Comparison of ENCODE assay signal across 8 mouse cellular contexts in the genomic region with DNA sequence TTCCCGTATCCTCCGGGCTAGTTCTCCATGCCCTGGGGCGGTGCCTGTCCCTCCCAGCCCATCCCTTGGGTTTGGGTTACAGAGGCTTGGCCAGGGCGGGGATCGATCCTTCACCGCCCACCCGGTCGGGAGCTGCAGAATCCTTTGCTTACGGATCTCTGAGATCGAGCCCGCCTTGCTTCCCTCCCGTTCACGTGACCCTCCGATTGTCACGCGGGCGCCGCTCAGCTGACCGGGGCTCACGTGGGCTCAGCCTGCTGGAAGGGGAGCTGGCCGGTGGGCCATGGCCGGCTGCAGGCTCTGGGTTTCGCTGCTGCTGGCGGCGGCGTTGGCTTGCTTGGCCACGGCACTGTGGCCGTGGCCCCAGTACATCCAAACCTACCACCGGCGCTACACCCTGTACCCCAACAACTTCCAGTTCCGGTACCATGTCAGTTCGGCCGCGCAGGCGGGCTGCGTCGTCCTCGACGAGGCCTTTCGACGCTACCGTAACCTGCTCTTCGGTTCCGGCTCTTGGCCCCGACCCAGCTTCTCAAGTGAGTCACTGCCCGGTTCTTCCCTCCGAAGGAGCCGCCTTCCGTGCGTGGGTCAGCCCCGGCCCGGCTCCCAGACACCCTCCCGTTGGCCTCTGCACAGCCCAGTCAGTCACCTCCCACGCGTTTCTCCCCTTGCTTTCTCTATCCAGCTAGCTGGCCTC. TPM values are rescaled to one million over a fixed set of nuclear protein-coding genes. Genes with fewer than 3 reads are reported as not detected.
DNase-seq lines count a peak whose midpoint lies in the region; ATAC-seq lines count a peak whose summit lies in the region.

A gene (plus strand): TSS at position 100 of the 697 bp plus-strand sequence.
A gene (minus strand): TSS at position 407 of the 697 bp plus-strand sequence.

- H3K4me3 ChIP-seq in brown adipose tissue, adult 24 weeks (ENCODE audit: insufficient read depth, low read depth, low read length) = peak within 1 kb of the TSS; percentile 71
- H3K4me3 ChIP-seq in forebrain, embryonic 11.5 days (ENCODE audit: low read depth, low read length) = peak within 1 kb of the TSS; percentile 60
- peak within 1 kb of the TSS; percentile 76 for H3K4me3 ChIP-seq in heart, embryonic 16.5 days (ENCODE audit: low read length)
- H3K4me3 ChIP-seq in liver, embryonic 16.5 days (ENCODE audit: low read depth, low read length) = peak within 1 kb of the TSS; percentile 65
- peak within 1 kb of the TSS; percentile 71 for H3K4me3 ChIP-seq in neural tube, embryonic 13.5 days

- H3K9me3 ChIP-seq in forebrain, embryonic 11.5 days (ENCODE audit: control insufficient read depth, low read length) = no peaks in the 10 kb centered on the region
- H3K9me3 ChIP-seq in heart, embryonic 16.5 days (replicated peaks; ENCODE audit: control insufficient read depth, low read length) = no peaks in the 10 kb centered on the region
- no peaks in the 10 kb centered on the region for H3K9me3 ChIP-seq in liver, embryonic 16.5 days (replicated peaks; ENCODE audit: control insufficient read depth, low read length)
- H3K9me3 ChIP-seq in neural tube, embryonic 13.5 days = no peaks in the 10 kb centered on the region

- H3K27ac ChIP-seq in brown adipose tissue, adult 24 weeks (replicated peaks; ENCODE audit: low read depth, low read length) = peak within 1 kb of the TSS; percentile 72
- H3K27ac ChIP-seq in forebrain, embryonic 11.5 days (ENCODE audit: low read depth, low read length) = no peak within 1 kb of the TSS
- H3K27ac ChIP-seq in heart, embryonic 16.5 days (ENCODE audit: low read length) = peak within 1 kb of the TSS; percentile 30
- no peak within 1 kb of the TSS; the same call in 1 of the 2 replicates for H3K27ac ChIP-seq in liver, embryonic 16.5 days (ENCODE audit: low read length)
- H3K27ac ChIP-seq in neural tube, embryonic 13.5 days (replicated peaks) = 0 out of 2 replicates have a peak within 1 kb of the TSS, but pooled peaks have one; percentile 18

- no peaks in the 10 kb centered on the region for H3K36me3 ChIP-seq in forebrain, embryonic 11.5 days (ENCODE audit: control insufficient read depth, insufficient read depth, low read length)
- no peaks in the 10 kb centered on the region for H3K36me3 ChIP-seq in heart, embryonic 16.5 days (ENCODE audit: control insufficient read depth, insufficient read depth)
- no peaks in the 10 kb centered on the region for H3K36me3 ChIP-seq in liver, embryonic 16.5 days (ENCODE audit: control insufficient read depth, insufficient read depth)
- H3K36me3 ChIP-seq in neural tube, embryonic 13.5 days = no peaks in the 10 kb centered on the region

- peak within 1 kb of the TSS; percentile 74 for H3K9ac ChIP-seq in forebrain, embryonic 11.5 days (ENCODE audit: low read length)
- peak within 1 kb of the TSS; percentile 82 for H3K9ac ChIP-seq in heart, embryonic 16.5 days (ENCODE audit: low read length)
- H3K9ac ChIP-seq in liver, embryonic 16.5 days (ENCODE audit: low read depth, low read length) = peak within 1 kb of the TSS; percentile 61
- H3K9ac ChIP-seq in neural tube, embryonic 13.5 days = peak within 1 kb of the TSS; percentile 86

- ATAC-seq in CD4-positive, CD25-positive, alpha-beta regulatory T cell, adult 4 months = peak; percentile 85
- ATAC-seq in forebrain, embryonic 11.5 days (replicated peaks; ENCODE audit: low FRiP score) = peak; percentile 88
- peak; percentile 88 for ATAC-seq in heart, embryonic 16.5 days (replicated peaks; ENCODE audit: extremely low read depth, insufficient read depth, low FRiP score)
- ATAC-seq in liver, embryonic 16.5 days (ENCODE audit: low read depth) = peak; percentile 69
- peak; percentile 93 for ATAC-seq in neural tube, embryonic 13.5 days (ENCODE audit: low read depth)

- no peaks in the 10 kb centered on the region for H3K27me3 ChIP-seq in forebrain, embryonic 11.5 days (ENCODE audit: control insufficient read depth, insufficient read depth, low read length)
- H3K27me3 ChIP-seq in heart, embryonic 16.5 days (ENCODE audit: control insufficient read depth, insufficient read depth, low read length) = no peaks in the 10 kb centered on the region
- H3K27me3 ChIP-seq in liver, embryonic 16.5 days (ENCODE audit: control insufficient read depth, insufficient read depth, low read depth, low read length) = no peaks in the 10 kb centered on the region; the same call in 1 of the 2 replicates
- H3K27me3 ChIP-seq in neural tube, embryonic 13.5 days = peaks cover 7% of the 10 kb centered on the region; the same call in 1 of the 2 replicates

- H3K4me2 ChIP-seq in forebrain, embryonic 11.5 days (ENCODE audit: low read depth, low read length, severe bottlenecking) = peak within 1 kb of the TSS; percentile 90
- H3K4me2 ChIP-seq in heart, embryonic 16.5 days (ENCODE audit: low read depth, low read length) = peak within 1 kb of the TSS; percentile 68
- peak within 1 kb of the TSS; percentile 84 for H3K4me2 ChIP-seq in liver, embryonic 16.5 days (ENCODE audit: low read depth, low read length)
- H3K4me2 ChIP-seq in neural tube, embryonic 13.5 days = peak within 1 kb of the TSS; percentile 91

- peaks cover 8% of the 10 kb centered on the region; the same call in 1 of the 2 replicates for H3K4me1 ChIP-seq in brown adipose tissue, adult 24 weeks (ENCODE audit: control insufficient read depth, insufficient read depth, insufficient read length, low read length)
- peaks cover 5% of the 10 kb centered on the region; the same call in 1 of the 2 replicates for H3K4me1 ChIP-seq in forebrain, embryonic 11.5 days (replicated peaks; ENCODE audit: control insufficient read depth, insufficient read depth, low read length)
- peaks cover 14% of the 10 kb centered on the region for H3K4me1 ChIP-seq in heart, embryonic 16.5 days (ENCODE audit: control insufficient read depth, insufficient read depth, low read length)
- H3K4me1 ChIP-seq in liver, embryonic 16.5 days (ENCODE audit: control insufficient read depth, low read depth, low read length) = no peaks in the 10 kb centered on the region; the same call in 1 of the 2 replicates
- H3K4me1 ChIP-seq in neural tube, embryonic 13.5 days (replicated peaks) = peaks cover 34% of the 10 kb centered on the region

- peak; percentile 91 for DNase-seq in forebrain, embryonic 11.5 days (ENCODE audit: low spot score)
- peak; percentile 81 to 90 for DNase-seq in kidney, postnatal 25 days
- DNase-seq in telencephalon, adult 2 months (ENCODE audit: low read depth, low spot score) = peak; percentile 80

- 5% methylated on average over 55 of the region's 55 CpGs for WGBS in forebrain, embryonic 11.5 days
- WGBS in heart, embryonic 16.5 days = under 1% methylated on average over 55 of the region's 55 CpGs
- WGBS in liver, embryonic 16.5 days (ENCODE audit: insufficient replicate concordance) = 1% methylated on average over 55 of the region's 55 CpGs
- WGBS in neural tube, embryonic 13.5 days = 4% methylated on average over 55 of the region's 55 CpGs

RNA-seq across cellular contexts. Expression of the first gene that starts in this region (rescaled TPM):
- 10 to 100 TPM; 37.1 to 56.0 TPM for polyA plus RNA-seq in CD4-positive, CD25-positive, alpha-beta regulatory T cell, adult 4 months (2017; shearing (Covaris generic))
- polyA plus RNA-seq in brown adipose tissue, adult 24 weeks (2012; ENCODE audit: insufficient read depth, insufficient read length, missing spikeins) = 34.3 and 45.5 TPM in 2 replicates
- 44.2 and 44.5 TPM in 2 replicates for polyA plus RNA-seq in forebrain, embryonic 11.5 days (2014; fragmentation: Nextera tagmentation; extraction: Ambion mirVana)
- 66.2 and 76.3 TPM in 2 replicates for polyA plus RNA-seq in heart, embryonic 16.5 days (2015; fragmentation: Nextera tagmentation; extraction: Ambion mirVana)
- 35.4 and 38.7 TPM in 2 replicates for polyA plus RNA-seq in liver, embryonic 16.5 days (2015; fragmentation: Nextera tagmentation; extraction: Ambion mirVana)
- polyA plus RNA-seq in neural tube, embryonic 13.5 days (2015; fragmentation: Nextera tagmentation; extraction: Ambion mirVana) = 58.6 and 63.7 TPM in 2 replicates

RNA-seq across cellular contexts. Expression of the second gene that starts in this region (rescaled TPM):
- polyA plus RNA-seq in CD4-positive, CD25-positive, alpha-beta regulatory T cell, adult 4 months (2017; shearing (Covaris generic)) = 1 to 10 TPM in 1 of 2 experiments, under 1 TPM in 1; 0.89 to 1.4 TPM
- not detected in 2 replicates for polyA plus RNA-seq in brown adipose tissue, adult 24 weeks (2012; ENCODE audit: insufficient read depth, insufficient read length, missing spikeins)
- not detected in 2 replicates for polyA plus RNA-seq in forebrain, embryonic 11.5 days (2014; fragmentation: Nextera tagmentation; extraction: Ambion mirVana)
- 0.27 and 0.34 TPM in 2 replicates for polyA plus RNA-seq in heart, embryonic 16.5 days (2015; fragmentation: Nextera tagmentation; extraction: Ambion mirVana)
- polyA plus RNA-seq in liver, embryonic 16.5 days (2015; fragmentation: Nextera tagmentation; extraction: Ambion mirVana) = not detected in 2 replicates
- 0.24 TPM in 1 of 2 replicates, not detected in the other for polyA plus RNA-seq in neural tube, embryonic 13.5 days (2015; fragmentation: Nextera tagmentation; extraction: Ambion mirVana)

Comparison
In these comparisons a context has a peak if more than half of its experiments do, and no peak if none do; other contexts are left out.
1. H3K27ac ChIP-seq: peak in brown adipose tissue, adult 24 weeks (single experiment), heart, embryonic 16.5 days (single experiment) and neural tube, embryonic 13.5 days (single experiment); none in forebrain, embryonic 11.5 days (single experiment) and liver, embryonic 16.5 days (single experiment).
2. Peak in every context shown above with its lines, with median percentiles within 50 percentile points of each other: ATAC-seq, H3K4me3 ChIP-seq, DNase-seq, H3K4me2 ChIP-seq and H3K9ac ChIP-seq.